Mouse (Mus musculus): ENCODE measurements around the gene Mns1. TPM values are rescaled to one million over a fixed set of nuclear protein-coding genes. Genes with fewer than 3 reads are reported as not detected.
"Not testable (repeated sequence)": the region's sequence is repeated elsewhere in the genome, so short reads cannot be mapped to it uniquely, and the experiment has no call there.

Mns1 gene
- polyA plus RNA-seq, 1 experiment from 2014 or later: 51.7 TPM

- WGBS: 61% methylated on average over 8 of the region's 8 CpGs
- H3K4me3 ChIP-seq: no peak overlapping the region
- DNase-seq (ENCODE audit: low spot score): no peak
- H3K9me3 ChIP-seq (replicated peaks): no peaks in the 10 kb centered on the region
- H3K27me3 ChIP-seq (ENCODE audit: low read depth, poor library complexity, severe bottlenecking): no peaks in the 10 kb centered on the region
- H3K27ac ChIP-seq: no peak overlapping the region
- H3K36me3 ChIP-seq: peaks cover 55% of the 10 kb centered on the region
- H3K4me1 ChIP-seq: peaks cover 16% of the 10 kb centered on the region
These were observed 3.4 kb downstream of the Mns1 start for GRCm38 (mm10) chr9:72440948-72441926.

GRCm38 (mm10) chr9:72441927-72442715, 4.3 kb downstream of the Mns1 start:
- H3K36me3 ChIP-seq: peaks cover 64% of the 10 kb centered on the region
- no peaks in the 10 kb centered on the region for H3K9me3 ChIP-seq (replicated peaks)
- no peak for DNase-seq (ENCODE audit: low spot score)
- H3K27ac ChIP-seq: no peak overlapping the region
- H3K4me3 ChIP-seq: no peak overlapping the region
- no peaks in the 10 kb centered on the region for H3K27me3 ChIP-seq (ENCODE audit: low read depth, poor library complexity, severe bottlenecking)
- peaks cover 16% of the 10 kb centered on the region for H3K4me1 ChIP-seq
- WGBS: 94% methylated on average over 10 of the region's 10 CpGs

GRCm38 (mm10) chr9:72448026-72448425, 10.2 kb downstream of the Mns1 start:
- Histone ChIP-seq H3K4me3 (no peak overlapping the region), H3K36me3 (peaks cover 99% of the 10 kb centered on the region), H3K9me3 (replicated peaks) (no peaks in the 10 kb centered on the region), H3K27me3 (ENCODE audit: low read depth, poor library complexity, severe bottlenecking) (no peaks in the 10 kb centered on the region), H3K27ac (no peak overlapping the region), H3K4me1 (no peaks in the 10 kb centered on the region)
- peak; percentile 54 for DNase-seq (ENCODE audit: low spot score)
- WGBS: 64% methylated on average over 8 of the region's 8 CpGs

- no peak for DNase-seq (ENCODE audit: low spot score)
- Histone ChIP-seq H3K36me3 (peaks cover 99% of the 10 kb centered on the region), H3K27me3 (ENCODE audit: low read depth, poor library complexity, severe bottlenecking) (no peaks in the 10 kb centered on the region), H3K27ac (no peak overlapping the region), H3K4me1 (no peaks in the 10 kb centered on the region), H3K4me3 (no peak overlapping the region), H3K9me3 (replicated peaks) (no peaks in the 10 kb centered on the region)
- 92% methylated on average over 7 of the region's 7 CpGs for WGBS
These were observed 11.6 kb downstream of the Mns1 start for GRCm38 (mm10) chr9:72449367-72449766.

GRCm38 (mm10) chr9:72449841-72450240, 12.0 kb downstream of the Mns1 start:
- H3K4me3 ChIP-seq: no peak overlapping the region
- H3K27ac ChIP-seq: no peak overlapping the region

GRCm38 (mm10) chr9:72450363-72450762, 12.6 kb downstream of the Mns1 start:
- Histone ChIP-seq H3K4me3 (no peak overlapping the region), H3K36me3 (peaks cover 97% of the 10 kb centered on the region), H3K4me1 (no peaks in the 10 kb centered on the region), H3K27me3 (ENCODE audit: low read depth, poor library complexity, severe bottlenecking) (no peaks in the 10 kb centered on the region), H3K27ac (no peak overlapping the region), H3K9me3 (replicated peaks) (no peaks in the 10 kb centered on the region)
- DNase-seq (ENCODE audit: low spot score): no peak
- 96% methylated on average over 1 of the region's 1 CpGs for WGBS

More at GRCm38 (mm10) chr9:72449841-72450240, 12.0 kb downstream of the Mns1 start:
- WGBS: 98% methylated on average over 2 of the region's 2 CpGs
- H3K36me3 ChIP-seq: peaks cover 97% of the 10 kb centered on the region
- no peaks in the 10 kb centered on the region for H3K9me3 ChIP-seq (replicated peaks)
- no peaks in the 10 kb centered on the region for H3K27me3 ChIP-seq (ENCODE audit: low read depth, poor library complexity, severe bottlenecking)
- no peak for DNase-seq (ENCODE audit: low spot score)
- no peaks in the 10 kb centered on the region for H3K4me1 ChIP-seq

GRCm38 (mm10) chr9:72451111-72451510, 13.3 kb downstream of the Mns1 start:
- H3K27ac ChIP-seq: no peak overlapping the region
- no peak for DNase-seq (ENCODE audit: low spot score)
- no peaks in the 10 kb centered on the region for H3K4me1 ChIP-seq
- H3K9me3 ChIP-seq (replicated peaks): no peaks in the 10 kb centered on the region
- WGBS: 89% methylated on average over 6 of the region's 6 CpGs
- peaks cover 97% of the 10 kb centered on the region for H3K36me3 ChIP-seq
- no peaks in the 10 kb centered on the region for H3K27me3 ChIP-seq (ENCODE audit: low read depth, poor library complexity, severe bottlenecking)
- no peak overlapping the region for H3K4me3 ChIP-seq

GRCm38 (mm10) chr9:72454281-72454680, 16.5 kb downstream of the Mns1 start:
- peaks cover 97% of the 10 kb centered on the region for H3K36me3 ChIP-seq
- not testable (repeated sequence) for H3K27me3 ChIP-seq (ENCODE audit: low read depth, poor library complexity, severe bottlenecking); H3K27ac ChIP-seq; H3K4me3 ChIP-seq; DNase-seq (ENCODE audit: low spot score); H3K4me1 ChIP-seq; H3K9me3 ChIP-seq (replicated peaks)

- 47% methylated on average over 1 of the region's 1 CpGs for WGBS
- Histone ChIP-seq H3K4me1 (no peaks in the 10 kb centered on the region), H3K27me3 (ENCODE audit: low read depth, poor library complexity, severe bottlenecking) (no peaks in the 10 kb centered on the region), H3K4me3 (no peak overlapping the region), H3K27ac (no peak overlapping the region), H3K36me3 (peaks cover 97% of the 10 kb centered on the region), H3K9me3 (replicated peaks) (no peaks in the 10 kb centered on the region)
- DNase-seq (ENCODE audit: low spot score): no peak
These were observed 18.6 kb downstream of the Mns1 start for GRCm38 (mm10) chr9:72456374-72456773.

GRCm38 (mm10) chr9:72458233-72458632, 20.4 kb downstream of the Mns1 start:
- peaks cover 92% of the 10 kb centered on the region for H3K36me3 ChIP-seq

GRCm38 (mm10) chr9:72459703-72460102, 21.9 kb downstream of the Mns1 start:
- Histone ChIP-seq H3K36me3 (peaks cover 91% of the 10 kb centered on the region), H3K27ac (no peak overlapping the region), H3K9me3 (replicated peaks) (no peaks in the 10 kb centered on the region), H3K4me3 (no peak overlapping the region), H3K4me1 (no peaks in the 10 kb centered on the region), H3K27me3 (ENCODE audit: low read depth, poor library complexity, severe bottlenecking) (no peaks in the 10 kb centered on the region)
- 90% methylated on average over 3 of the region's 3 CpGs for WGBS
- DNase-seq (ENCODE audit: low spot score): no peak

More at GRCm38 (mm10) chr9:72458233-72458632, 20.4 kb downstream of the Mns1 start:
- 28% methylated on average over 5 of the region's 5 CpGs for WGBS
- Histone ChIP-seq H3K27me3 (ENCODE audit: low read depth, poor library complexity, severe bottlenecking) (no peaks in the 10 kb centered on the region), H3K27ac (no peak overlapping the region), H3K9me3 (replicated peaks) (no peaks in the 10 kb centered on the region), H3K4me1 (no peaks in the 10 kb centered on the region), H3K4me3 (no peak overlapping the region)
- DNase-seq (ENCODE audit: low spot score): peak; percentile 57

GRCm38 (mm10) chr9:72460767-72461166, 23.0 kb downstream of the Mns1 start:
- H3K4me1 ChIP-seq: no peaks in the 10 kb centered on the region
- no peak overlapping the region for H3K27ac ChIP-seq
- no peak overlapping the region for H3K4me3 ChIP-seq
- H3K9me3 ChIP-seq (replicated peaks): no peaks in the 10 kb centered on the region
- 82% methylated on average over 3 of the region's 3 CpGs for WGBS
- H3K36me3 ChIP-seq: peaks cover 84% of the 10 kb centered on the region
- no peaks in the 10 kb centered on the region for H3K27me3 ChIP-seq (ENCODE audit: low read depth, poor library complexity, severe bottlenecking)
- DNase-seq (ENCODE audit: low spot score): no peak

GRCm38 (mm10) chr9:72462427-72462826, 24.6 kb downstream of the Mns1 start:
- Histone ChIP-seq H3K4me3 (no peak overlapping the region), H3K27ac (no peak overlapping the region), H3K9me3 (replicated peaks) (no peaks in the 10 kb centered on the region), H3K36me3 (peaks cover 78% of the 10 kb centered on the region), H3K27me3 (ENCODE audit: low read depth, poor library complexity, severe bottlenecking) (no peaks in the 10 kb centered on the region), H3K4me1 (no peaks in the 10 kb centered on the region)
- 98% methylated on average over 2 of the region's 2 CpGs for WGBS
- DNase-seq (ENCODE audit: low spot score): no peak
